Mouse (Mus musculus) heart, postnatal 36 days (tissue): ENCODE measurements around the gene 4931429L15Rik. TPM values are rescaled to one million over a fixed set of nuclear protein-coding genes. Genes with fewer than 3 reads are reported as not detected.
"Not testable (repeated sequence)": the region's sequence is repeated elsewhere in the genome, so short reads cannot be mapped to it uniquely, and the experiment has no call there.

Source experiments
- DNase-seq, 2 experiments: peaks; one replicate each; pipeline ENCODE4 v3.0.0; 2021 to 2022
- intact Hi-C: fragments of 180-260 bp; cut with DNase I; formaldehyde crosslinking; loops from one replicate; pipeline ENCODE4 v1.15.1; 2025
- total RNA-seq, 2 experiments: library from RNA; stranded (reverse); gene quantifications; 2 replicates each; pipeline ENCODE4 v1.2.3; 2021

Gene 4931429L15Rik
- not detected for total RNA-seq

DNA sequence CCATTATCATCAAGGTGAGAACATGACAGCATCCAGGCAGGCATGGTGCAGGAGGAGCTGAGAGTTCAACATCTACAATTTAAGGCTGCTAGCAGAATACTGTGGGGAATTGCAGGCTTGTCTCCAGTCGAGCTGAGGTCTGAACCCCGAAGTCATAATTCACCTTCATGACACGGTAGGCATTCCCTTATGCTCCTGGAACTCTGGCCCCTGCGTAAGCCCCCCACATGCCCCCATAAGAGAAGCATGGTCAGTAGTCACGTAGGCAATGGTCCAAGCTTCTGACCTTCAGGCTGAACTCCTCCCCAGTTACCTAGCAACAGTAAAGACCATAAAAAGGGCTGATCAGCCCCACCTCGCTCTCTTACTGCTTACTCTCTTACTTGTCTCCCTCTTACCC, at the start of gene 4931429L15Rik:
Gene 4931429L15Rik (minus strand): TSS at position 101 of the 400 bp plus-strand sequence.
- intact Hi-C loops, DNase-seq: not testable (repeated sequence)

DNA sequence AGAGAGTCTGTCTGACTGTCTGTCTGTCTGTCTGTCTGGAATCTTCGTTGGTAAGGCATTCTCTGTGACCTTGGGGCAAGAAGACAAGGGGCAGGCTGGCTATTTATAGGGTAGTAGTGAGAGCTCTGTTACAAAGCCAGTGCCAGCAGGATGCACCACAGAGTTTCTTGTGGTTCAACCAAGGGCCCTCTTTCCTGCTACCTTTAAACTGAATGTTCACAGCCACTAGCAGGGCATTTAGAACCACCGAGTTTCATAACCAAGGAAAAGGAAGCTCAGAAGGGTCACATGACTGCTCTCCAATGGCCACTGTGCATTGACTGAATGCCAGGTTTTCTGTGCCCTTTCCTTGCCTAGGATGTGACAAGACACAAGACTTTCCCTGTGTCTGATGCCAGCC, 42.7 kb upstream of the 4931429L15Rik start:
- intact Hi-C loops, result no loop called here
- DNase-seq, result no peak

DNA sequence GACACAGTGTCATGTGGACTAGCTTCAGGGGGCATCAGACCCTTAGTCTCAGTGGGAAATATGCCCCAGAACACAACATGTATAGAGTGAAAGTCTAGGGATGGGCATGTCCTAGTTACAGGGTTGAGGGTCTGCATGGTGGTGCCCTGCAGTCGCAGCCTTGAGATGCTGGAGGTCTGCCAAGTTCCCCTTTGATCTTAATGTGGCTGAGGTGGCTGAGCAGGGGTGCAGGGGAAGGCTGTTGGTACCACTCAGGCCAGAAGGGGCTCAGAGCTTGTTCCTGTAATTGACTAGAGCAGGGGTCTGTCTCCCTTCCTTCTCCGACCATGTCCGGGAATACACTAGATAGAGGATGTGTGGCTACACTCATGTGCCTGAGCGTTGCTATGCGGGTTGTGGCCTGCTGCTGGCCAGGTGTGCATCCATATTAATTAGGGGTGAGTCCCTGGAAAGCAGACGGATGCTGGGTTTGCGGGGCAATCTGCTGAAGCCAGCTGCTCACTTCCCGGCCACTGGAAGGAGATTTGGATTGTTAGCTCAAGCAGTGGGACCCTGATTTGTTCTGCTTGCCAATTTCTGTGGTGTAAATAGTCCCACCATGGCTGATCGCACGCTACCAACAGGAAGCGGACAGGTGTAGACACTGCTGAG, 41.8 kb upstream of the 4931429L15Rik start:
- no peak for DNase-seq
- intact Hi-C loops, result no loop called here

- DNase-seq, result peak; percentile 34 to 36
- intact Hi-C loops, result loop anchor here (1.0 to 10.0 kb wide), 5 partner anchors 39 to 1355 kb away; no protein-coding TSS in a partner anchor
Measured at GRCm38 (mm10) chr9:46353992-46354391, 34.2 kb upstream of the 4931429L15Rik start.

GRCm38 (mm10) chr9:46353330-46353724, 33.5 kb upstream of the 4931429L15Rik start:
- intact Hi-C loops, result loop anchor here (10.0 kb wide), 1 partner anchor 251 kb away; no protein-coding TSS in a partner anchor
- no peak for DNase-seq

GRCm38 (mm10) chr9:46352651-46353329, 33.0 kb upstream of the 4931429L15Rik start:
- intact Hi-C loops, result loop anchor here (10.0 kb wide), 1 partner anchor 252 kb away; no protein-coding TSS in a partner anchor
- no peak for DNase-seq

- intact Hi-C loops, result loop anchor here (10.0 kb wide), 1 partner anchor 254 kb away; no protein-coding TSS in a partner anchor
- no peak for DNase-seq
Measured at GRCm38 (mm10) chr9:46350451-46350981, 30.7 kb upstream of the 4931429L15Rik start.

DNA sequence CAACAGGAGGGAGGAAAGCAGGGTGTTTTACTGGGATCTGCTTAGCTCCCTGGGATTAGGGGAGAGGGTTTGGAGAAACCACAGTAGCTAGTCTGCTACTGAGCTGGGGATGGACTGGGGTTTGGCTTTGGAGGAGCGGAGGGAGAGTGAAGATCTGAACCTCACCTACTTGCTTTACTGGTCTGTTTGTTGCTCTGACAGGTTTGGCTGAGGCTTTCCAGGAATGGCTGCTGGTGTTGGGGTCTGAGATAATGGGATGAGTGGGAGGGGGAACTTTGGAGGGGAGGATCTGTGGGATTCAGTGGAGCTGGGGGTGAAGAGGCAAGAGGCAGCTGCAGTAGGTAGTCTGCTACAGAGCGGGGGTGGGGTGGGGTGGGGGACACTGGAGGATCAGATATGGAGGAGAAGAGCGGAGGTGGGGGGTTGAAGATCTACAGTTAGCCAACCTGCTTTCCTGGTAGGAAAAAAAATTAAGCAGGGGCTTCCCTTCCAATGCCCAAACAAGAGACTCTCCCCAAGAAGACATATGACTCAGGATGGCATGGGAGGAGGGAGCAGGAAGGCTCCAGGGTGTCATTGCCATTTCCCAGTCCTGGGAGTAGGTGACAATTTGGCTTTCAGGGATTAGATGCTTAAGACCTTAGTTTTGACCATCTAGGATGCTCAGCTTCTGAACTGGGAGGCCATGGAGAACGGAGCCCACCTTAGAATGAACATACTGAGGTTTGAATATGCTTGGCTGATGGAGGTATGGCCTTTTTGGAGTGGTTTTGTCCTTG, 26.3 kb upstream of the 4931429L15Rik start:
- intact Hi-C loops, result no loop called here
- DNase-seq, result no peak

- DNase-seq, result no peak
- intact Hi-C loops, result no loop called here
Measured at GRCm38 (mm10) chr9:46339051-46339652, 19.4 kb upstream of the 4931429L15Rik start.

- DNase-seq, result no peak
- intact Hi-C loops, result no loop called here
Measured at GRCm38 (mm10) chr9:46338384-46338783, 18.6 kb upstream of the 4931429L15Rik start.

GRCm38 (mm10) chr9:46337852-46338291, 18.1 kb upstream of the 4931429L15Rik start:
- intact Hi-C loops, result no loop called here
- no peak for DNase-seq

DNA sequence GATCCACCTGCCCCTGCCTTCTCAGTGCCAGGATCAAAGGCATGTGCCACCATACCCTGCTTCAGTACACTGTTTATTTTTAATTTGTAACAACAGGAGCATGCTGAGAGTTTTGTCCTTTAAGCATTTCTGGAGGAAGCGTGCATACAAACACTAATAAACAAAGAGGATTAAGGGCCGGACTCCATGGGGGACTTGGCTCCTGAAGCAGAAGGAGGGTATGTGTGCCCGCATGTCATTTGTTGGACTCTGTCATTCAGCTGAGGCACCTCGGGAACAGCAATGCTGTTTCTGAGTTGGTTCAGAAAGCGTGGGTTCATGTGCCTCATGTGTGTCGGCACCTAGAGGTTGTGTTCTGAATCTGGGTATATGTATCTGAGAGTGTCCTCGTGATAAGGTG, 17.5 kb upstream of the 4931429L15Rik start:
- intact Hi-C loops, result no loop called here
- no peak for DNase-seq

- intact Hi-C loops, result not testable (repeated sequence)
Measured at GRCm38 (mm10) chr9:46336294-46336693, 16.5 kb upstream of the 4931429L15Rik start.

GRCm38 (mm10) chr9:46335461-46335995, 15.7 kb upstream of the 4931429L15Rik start:
- DNase-seq, result no peak
- intact Hi-C loops, result no loop called here

More at GRCm38 (mm10) chr9:46336294-46336693, 16.5 kb upstream of the 4931429L15Rik start:
- not testable (repeated sequence) for DNase-seq

GRCm38 (mm10) chr9:46334471-46335025, 14.8 kb upstream of the 4931429L15Rik start:
- no peak for DNase-seq
- intact Hi-C loops, result no loop called here

DNA sequence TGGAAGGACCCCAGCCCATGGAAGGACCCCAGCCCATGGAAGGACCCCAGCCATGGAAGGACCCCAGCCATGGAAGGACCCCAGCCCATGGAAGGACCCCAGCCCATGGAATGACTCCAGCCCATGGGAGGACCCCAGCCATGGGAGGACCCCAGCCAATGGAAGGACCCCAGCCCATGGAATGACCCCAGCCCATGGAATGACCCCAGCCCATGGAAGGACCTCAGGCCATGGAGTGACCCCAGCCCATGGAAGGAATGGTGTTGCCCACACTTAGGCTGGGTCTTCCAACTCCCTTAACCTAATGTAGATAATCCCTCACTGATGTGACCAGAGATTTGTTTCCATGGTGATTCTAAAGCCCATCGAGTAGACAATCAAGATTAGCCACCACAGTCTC, 11.5 kb upstream of the 4931429L15Rik start:
- intact Hi-C loops, result no loop called here
- no peak for DNase-seq

DNA sequence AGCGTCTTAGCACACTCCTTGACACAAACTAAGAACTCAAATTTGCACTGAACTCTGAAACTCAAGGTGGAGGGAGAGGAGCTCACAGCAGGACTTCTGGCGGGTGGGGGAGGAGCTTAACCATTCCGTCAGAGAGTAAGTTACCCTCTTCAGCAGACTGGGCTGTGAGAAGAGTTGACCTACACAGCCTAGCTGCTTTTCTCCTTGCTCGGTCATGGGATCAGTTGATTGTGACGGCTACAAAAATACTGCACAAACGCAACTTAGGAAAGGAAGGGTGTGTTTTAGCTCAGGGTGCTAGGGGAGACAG, 10.8 kb upstream of the 4931429L15Rik start:
- intact Hi-C loops, result no loop called here

GRCm38 (mm10) chr9:46329801-46330585, 10.2 kb upstream of the 4931429L15Rik start:
- no peak for DNase-seq

More for the DNA sequence above, 10.8 kb upstream of the 4931429L15Rik start:
- no peak for DNase-seq

GRCm38 (mm10) chr9:46329250-46329648, 9.5 kb upstream of the 4931429L15Rik start:
- DNase-seq, result no peak
- intact Hi-C loops, result no loop called here

More at GRCm38 (mm10) chr9:46329801-46330585, 10.2 kb upstream of the 4931429L15Rik start:
- intact Hi-C loops, result no loop called here
